Mouse (Mus musculus): ENCODE data around the gene A4gnt. TPM values are rescaled to one million over a fixed set of nuclear protein-coding genes. Genes with fewer than 3 reads are reported as not detected.

A4gnt gene
- polyA plus RNA-seq, 1 experiment = not detected

Other genes starting within 250 kb of the A4gnt start
- gene Mras, start 175.1 kb upstream of the A4gnt start, polyA plus RNA-seq (2012; fragmentation: generic; extraction: Trizol) = 25.1 TPM
- gene Nme9, start 161.0 kb upstream of the A4gnt start, polyA plus RNA-seq (2012; fragmentation: generic; extraction: Trizol) = not detected
- 7.0 TPM for gene Armc8, start 43.6 kb upstream of the A4gnt start, polyA plus RNA-seq (2012; fragmentation: generic; extraction: Trizol)
- gene Dbr1, start 36.7 kb upstream of the A4gnt start, polyA plus RNA-seq (2012; fragmentation: generic; extraction: Trizol) = 13.8 TPM
- gene Dzip1l, start 17.0 kb downstream of the A4gnt start, polyA plus RNA-seq (2012; fragmentation: generic; extraction: Trizol) = 22.1 TPM
- gene Cldn18, start 104.8 kb downstream of the A4gnt start, polyA plus RNA-seq (2012; fragmentation: generic; extraction: Trizol) = 0.02 TPM